Mouse (Mus musculus): ENCODE measurements around the gene Ppif.
A peak's percentile ranks its signal among the peaks of the same experiment; 100 is the strongest.

Gene Ppif

GRCm38 (mm10) chr14:25695059-25695458, 1.1 kb downstream of the Ppif start:
- no peak for DNase-seq (ENCODE audit: low spot score in 2 of 2)

- no peak for DNase-seq (ENCODE audit: low spot score in 2 of 2)
Observed at GRCm38 (mm10) chr14:25696356-25696755, 2.4 kb downstream of the Ppif start.

GRCm38 (mm10) chr14:25701986-25702385, 8.0 kb downstream of the Ppif start:
- DNase-seq (ENCODE audit: low spot score in 2 of 2) = no peak

GRCm38 (mm10) chr14:25707691-25708181, 13.8 kb downstream of the Ppif start:
- DNase-seq (ENCODE audit: low spot score in 2 of 2) = peak; percentile 42 to 53

GRCm38 (mm10) chr14:25708451-25708850, 14.5 kb downstream of the Ppif start:
- DNase-seq (ENCODE audit: low spot score in 2 of 2) = no peak

- DNase-seq (ENCODE audit: low spot score in 2 of 2) = no peak
Observed at GRCm38 (mm10) chr14:25708917-25709316, 15.0 kb downstream of the Ppif start.

GRCm38 (mm10) chr14:25710073-25710472, 16.1 kb downstream of the Ppif start:
- no peak for DNase-seq (ENCODE audit: low spot score in 2 of 2)

- DNase-seq (ENCODE audit: low spot score in 2 of 2) = no peak
Observed at GRCm38 (mm10) chr14:25710681-25711080, 16.7 kb downstream of the Ppif start.

- DNase-seq (ENCODE audit: low spot score in 2 of 2) = no peak
Observed at GRCm38 (mm10) chr14:25711177-25711576, 17.2 kb downstream of the Ppif start.

- DNase-seq (ENCODE audit: low spot score in 2 of 2) = no peak
Observed at GRCm38 (mm10) chr14:25711602-25712001, 17.6 kb downstream of the Ppif start.

GRCm38 (mm10) chr14:25713443-25713842, 19.5 kb downstream of the Ppif start:
- DNase-seq (ENCODE audit: low spot score in 2 of 2) = no peak

- no peak for DNase-seq (ENCODE audit: low spot score in 2 of 2)
Observed at GRCm38 (mm10) chr14:25716528-25716927, 22.6 kb downstream of the Ppif start.

GRCm38 (mm10) chr14:25717718-25718117, 23.8 kb downstream of the Ppif start:
- no peak for DNase-seq (ENCODE audit: low spot score in 2 of 2)

- no peak for DNase-seq (ENCODE audit: low spot score in 2 of 2)
Observed at GRCm38 (mm10) chr14:25718471-25718870, 24.5 kb downstream of the Ppif start.

- no peak for DNase-seq (ENCODE audit: low spot score in 2 of 2)
Observed at GRCm38 (mm10) chr14:25719371-25719770, 25.4 kb downstream of the Ppif start.

- no peak for DNase-seq (ENCODE audit: low spot score in 2 of 2)
Observed at GRCm38 (mm10) chr14:25720962-25721707, 27.2 kb downstream of the Ppif start.

GRCm38 (mm10) chr14:25725032-25725497, 31.1 kb downstream of the Ppif start:
- no peak for DNase-seq (ENCODE audit: low spot score in 2 of 2)

GRCm38 (mm10) chr14:25725690-25726089, 31.7 kb downstream of the Ppif start:
- DNase-seq (ENCODE audit: low spot score in 2 of 2) = no peak

- DNase-seq (ENCODE audit: low spot score in 2 of 2) = no peak
Observed at GRCm38 (mm10) chr14:25726226-25727148, 32.5 kb downstream of the Ppif start.

GRCm38 (mm10) chr14:25727149-25727510, 33.2 kb downstream of the Ppif start:
- no peak for DNase-seq (ENCODE audit: low spot score in 2 of 2)

- no peak for DNase-seq (ENCODE audit: low spot score in 2 of 2)
Observed at GRCm38 (mm10) chr14:25734736-25735716, 41.1 kb downstream of the Ppif start.

All from frontal cortex, postnatal 25 days (tissue).